Mouse (Mus musculus) lung, embryonic 14.5 days (tissue): ENCODE data around the gene Dcaf5. TPM values are rescaled to one million over a fixed set of nuclear protein-coding genes. Genes with fewer than 3 reads are reported as not detected.

ENCODE experiments used
- ATAC-seq: fragments of 200-750 bp; cut with Nextera tagmentation; 2 replicates; pipeline ENCODE4 v1.8.0; 2017; ENCODE audit warnings: mild to moderate bottlenecking, moderate TSS enrichment, moderate library complexity; ENCODE audit not compliant: insufficient read depth
- DNase-seq: peaks from one replicate; pipeline ENCODE4 v3.0.0-alpha.2; 2015
- H3K27ac ChIP-seq: fragments of 300-500 bp; sonication (generic); 2 replicates; pipeline ENCODE4 v1.5.1; 2014; ENCODE audit warnings: low read depth, mild to moderate bottlenecking, moderate library complexity
- H3K27me3 ChIP-seq: fragments of 300-500 bp; sonication (generic); 2 replicates; pipeline ENCODE4 v1.6.1; 2014; ENCODE audit warnings: low read length, control low read depth; ENCODE audit not compliant: insufficient read depth
- H3K36me3 ChIP-seq: fragments of 300-500 bp; sonication (generic); 2 replicates; pipeline ENCODE4 v1.6.1; 2014; ENCODE audit warnings: control low read depth; ENCODE audit not compliant: insufficient read depth
- H3K4me1 ChIP-seq: fragments of 300-500 bp; sonication (generic); 2 replicates; pipeline ENCODE4 v1.6.1; 2014; ENCODE audit warnings: antibody characterized with exemption, control low read depth; ENCODE audit not compliant: insufficient read depth
- H3K4me2 ChIP-seq: fragments of 300-500 bp; sonication (generic); 2 replicates; pipeline ENCODE4 v1.6.1; 2014; ENCODE audit warnings: mild to moderate bottlenecking
- H3K4me3 ChIP-seq: fragments of 300-500 bp; sonication (generic); 2 replicates; pipeline ENCODE4 v1.5.1; 2014; ENCODE audit warnings: low read depth, low read length
- H3K9ac ChIP-seq: fragments of 300-500 bp; sonication (generic); 2 replicates; pipeline ENCODE4 v1.6.1; 2014
- H3K9me3 ChIP-seq: fragments of 300-500 bp; sonication (generic); 2 replicates; pipeline ENCODE4 v1.6.1; 2016; ENCODE audit warnings: low read depth, low read length, control low read depth
- CTCF ChIP-seq: IDR thresholded peaks from 2 replicates; pipeline ENCODE4 v1.5.1; 2016; ENCODE audit warnings: antibody characterized with exemption, low read depth
- WGBS: fragments of 180-500 bp; shearing (Covaris S2); extraction: QIAGEN DNeasy Blood & Tissue Kit; methylation state at CpG from one replicate; pipeline ENCODE4 v1.1.7; 2014; 5-methylcytosine and 5-hydroxymethylcytosine counted together
- polyA plus RNA-seq: library from polyadenylated mRNA; unstranded; fragments of >200 nt; fragmentation: Nextera tagmentation; extraction: Ambion mirVana; gene quantifications from 2 replicates; pipeline ENCODE4 v1.2.1, GENCODE M21; 2014

Gene Dcaf5
- polyA plus RNA-seq, 1 experiment from 2014 or later = 10.7 TPM

DNA sequence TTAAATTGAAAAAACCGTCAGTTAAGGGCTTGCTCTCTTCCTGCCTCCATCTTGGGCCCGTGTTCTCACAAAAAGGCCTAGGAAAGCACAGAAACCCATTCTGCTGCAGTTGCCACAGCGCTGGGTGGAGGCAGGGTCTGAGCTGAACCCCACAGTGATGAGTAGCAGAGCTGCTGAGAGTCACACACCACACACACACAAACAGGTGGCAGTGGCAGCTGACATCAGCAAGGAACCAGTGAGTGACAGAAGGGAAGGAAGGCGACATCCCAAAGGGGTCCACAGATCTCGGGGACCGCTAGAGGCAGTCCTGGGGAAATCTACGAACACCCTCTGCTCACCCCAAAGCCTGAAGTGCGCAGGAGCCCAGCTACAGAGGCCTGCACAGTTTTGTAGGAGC lies 25.5 kb downstream of the Dcaf5 start:
- DNase-seq (no peak), ATAC-seq (no peak)
- Histone ChIP-seq H3K4me1 (no peaks in the 10 kb centered on the region), H3K36me3 (peaks cover 23% of the 10 kb centered on the region; the same call in 1 of the 2 replicates), H3K4me2 (no peak overlapping the region), H3K27me3 (no peaks in the 10 kb centered on the region), H3K27ac (no peak overlapping the region), H3K9me3 (no peaks in the 10 kb centered on the region; the same call in 1 of the 2 replicates), H3K9ac (no peak overlapping the region), H3K4me3 (no peak overlapping the region)
- WGBS = 94% methylated on average over 8 of the region's 8 CpGs
- no peak for TF ChIP-seq CTCF

DNA sequence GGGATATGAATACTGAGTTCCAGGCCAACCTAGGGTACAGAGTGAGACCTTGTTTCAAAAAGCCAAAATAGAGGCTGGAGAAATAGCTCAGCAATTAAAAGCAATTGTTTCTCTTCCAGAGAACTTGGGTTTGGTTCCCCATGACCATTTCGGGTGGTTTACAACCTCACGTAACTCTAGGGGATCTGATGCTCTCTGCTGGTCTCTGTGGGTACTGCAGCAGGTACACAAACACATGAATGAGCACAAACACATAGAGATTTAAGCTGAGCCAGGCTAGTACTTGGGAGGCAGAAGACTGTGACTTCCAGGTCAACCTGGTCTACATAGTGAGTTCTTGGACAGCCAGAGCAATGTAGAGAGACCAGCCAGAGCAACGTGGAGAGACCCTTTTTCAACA lies 28.6 kb downstream of the Dcaf5 start:
- peak; percentile 80 for DNase-seq
- Histone ChIP-seq H3K9ac (no peak overlapping the region), H3K36me3 (peaks cover 22% of the 10 kb centered on the region), H3K27me3 (no peaks in the 10 kb centered on the region), H3K4me2 (no peak overlapping the region), H3K4me1 (no peaks in the 10 kb centered on the region), H3K27ac (no peak overlapping the region), H3K4me3 (no peak overlapping the region), H3K9me3 (no peaks in the 10 kb centered on the region)
- no peak for ATAC-seq
- peak; percentile 68 for TF ChIP-seq CTCF
- 53% methylated on average over 3 of the region's 3 CpGs for WGBS

DNA sequence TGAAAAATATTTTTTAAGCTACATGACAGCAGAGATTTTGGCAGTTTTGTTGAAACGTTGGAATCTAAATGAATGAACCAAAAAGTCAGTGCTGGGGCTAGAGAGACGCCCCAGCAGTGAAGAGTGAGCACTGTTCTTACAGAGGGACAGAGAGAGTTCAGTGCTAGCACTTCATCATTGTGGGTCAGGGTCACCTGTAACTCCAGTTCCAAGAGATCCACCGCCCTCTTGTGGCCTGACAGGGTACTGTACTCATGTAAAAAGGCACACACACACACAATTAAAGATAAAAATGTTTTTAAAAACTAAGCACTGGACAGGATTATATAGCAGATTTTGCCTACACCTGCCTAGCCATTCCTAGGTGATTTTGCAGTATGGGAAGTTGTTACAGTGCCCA lies 29.8 kb downstream of the Dcaf5 start:
- Histone ChIP-seq H3K4me3 (no peak overlapping the region), H3K27me3 (no peaks in the 10 kb centered on the region), H3K4me2 (no peak overlapping the region), H3K9ac (no peak overlapping the region), H3K36me3 (peaks cover 17% of the 10 kb centered on the region), H3K4me1 (no peaks in the 10 kb centered on the region), H3K27ac (no peak overlapping the region), H3K9me3 (no peaks in the 10 kb centered on the region)
- peak; percentile 73 for TF ChIP-seq CTCF
- no peak for ATAC-seq
- 36% methylated on average over 3 of the region's 3 CpGs for WGBS
- DNase-seq = peak; percentile 72

DNA sequence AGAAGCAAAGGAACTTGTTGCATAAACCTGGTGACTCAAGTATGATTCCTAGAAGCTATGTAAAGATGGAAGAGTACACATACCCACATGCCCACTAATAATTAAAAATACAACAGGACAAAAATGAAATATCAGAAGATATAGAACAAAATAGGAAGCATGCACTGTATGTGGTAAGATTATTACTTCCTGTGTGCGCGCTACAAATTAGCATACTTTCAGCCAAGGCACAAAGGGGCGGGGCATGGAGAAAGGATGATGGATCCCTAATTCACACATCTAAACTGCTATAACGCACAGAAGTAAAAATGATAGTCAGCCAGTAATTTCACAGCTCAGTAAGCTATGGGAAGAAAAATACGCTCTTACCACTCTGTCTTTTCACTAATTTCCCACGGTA lies 32.3 kb downstream of the Dcaf5 start:
- 92% methylated on average over 6 of the region's 6 CpGs for WGBS
- DNase-seq (no peak), ATAC-seq (no peak)
- no peak overlapping the region for H3K9ac ChIP-seq
- no peaks in the 10 kb centered on the region for H3K27me3 ChIP-seq
- H3K36me3 ChIP-seq = peaks cover 19% of the 10 kb centered on the region
- no peak for TF ChIP-seq CTCF
- H3K4me1 ChIP-seq = no peaks in the 10 kb centered on the region
- no peak overlapping the region for H3K4me3 ChIP-seq
- H3K9me3 ChIP-seq = no peaks in the 10 kb centered on the region
- H3K27ac ChIP-seq = no peak overlapping the region
- no peak overlapping the region for H3K4me2 ChIP-seq

DNA sequence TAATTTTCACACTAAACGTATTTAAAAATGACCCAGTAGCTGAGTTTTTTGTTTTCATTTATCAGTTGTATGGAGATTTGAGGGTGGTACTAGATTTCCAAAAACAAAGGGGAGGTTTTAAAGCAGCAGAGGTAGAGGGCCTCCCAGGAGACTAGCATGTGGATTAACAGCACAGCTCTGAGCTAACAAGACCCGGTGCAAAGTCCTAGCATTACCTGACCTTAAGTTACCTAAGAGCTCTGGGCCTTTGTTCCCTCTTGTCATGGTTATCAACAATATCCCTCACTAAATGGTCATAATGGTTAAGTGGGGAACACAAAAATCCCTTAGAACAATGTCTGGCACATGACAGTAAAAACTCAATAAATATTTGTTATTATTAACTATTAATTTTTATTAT lies 37.3 kb downstream of the Dcaf5 start:
- H3K27me3 ChIP-seq = no peaks in the 10 kb centered on the region
- ATAC-seq = no peak
- no peaks in the 10 kb centered on the region for H3K4me1 ChIP-seq
- H3K4me3 ChIP-seq = no peak overlapping the region
- TF ChIP-seq CTCF = no peak
- 95% methylated on average over 2 of the region's 2 CpGs for WGBS
- no peak overlapping the region for H3K27ac ChIP-seq
- H3K9me3 ChIP-seq = no peaks in the 10 kb centered on the region
- DNase-seq = no peak
- no peak overlapping the region for H3K9ac ChIP-seq
- peaks cover 53% of the 10 kb centered on the region for H3K36me3 ChIP-seq
- no peak overlapping the region for H3K4me2 ChIP-seq

DNA sequence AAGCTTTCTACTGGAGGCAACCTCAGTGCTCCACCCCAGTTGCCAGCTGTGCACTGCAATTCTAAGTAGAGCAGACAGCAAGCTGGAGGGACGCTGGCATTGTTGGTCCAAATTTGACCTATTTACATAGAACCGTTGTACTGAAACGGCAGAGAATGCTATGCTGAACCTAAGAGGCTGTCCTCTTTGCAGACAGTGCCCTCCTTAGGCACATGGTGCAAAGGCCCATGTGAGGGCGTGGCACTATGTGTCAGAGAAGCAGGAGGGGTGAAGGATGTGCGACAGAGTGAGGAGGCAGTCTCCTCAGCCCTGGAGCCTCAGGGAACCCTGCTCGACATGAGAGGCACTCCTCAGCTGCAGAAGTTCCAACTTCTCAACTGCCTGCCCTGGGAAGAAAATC lies 40.0 kb downstream of the Dcaf5 start:
- Histone ChIP-seq H3K27me3 (no peaks in the 10 kb centered on the region), H3K36me3 (peaks cover 51% of the 10 kb centered on the region), H3K9ac (no peak overlapping the region), H3K4me1 (no peaks in the 10 kb centered on the region), H3K4me2 (no peak overlapping the region), H3K4me3 (no peak overlapping the region), H3K27ac (no peak overlapping the region), H3K9me3 (no peaks in the 10 kb centered on the region)
- no peak for ATAC-seq
- WGBS = 62% methylated on average over 6 of the region's 6 CpGs
- TF ChIP-seq CTCF = no peak
- DNase-seq = no peak

DNA sequence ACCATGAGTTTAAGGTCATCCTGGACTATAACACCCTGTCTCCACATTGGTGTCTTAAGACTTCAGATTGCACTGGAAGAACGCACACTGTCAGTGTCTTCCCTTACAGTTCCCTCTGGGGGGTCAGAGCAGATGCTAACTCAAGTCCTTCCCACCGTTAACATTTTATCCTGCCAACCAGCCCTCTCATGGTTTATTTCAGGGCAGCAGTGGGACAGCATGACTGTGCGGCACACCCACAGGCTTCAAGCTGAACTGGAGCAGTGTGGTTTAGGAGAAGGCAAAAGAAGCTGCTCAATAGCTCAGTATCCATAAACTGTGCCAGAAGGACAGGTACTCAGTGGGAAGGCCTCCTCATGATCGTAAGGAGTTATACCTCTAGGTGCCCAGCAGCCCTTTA lies 41.1 kb downstream of the Dcaf5 start:
- Histone ChIP-seq H3K36me3 (peaks cover 46% of the 10 kb centered on the region), H3K4me2 (no peak overlapping the region), H3K4me1 (no peaks in the 10 kb centered on the region), H3K27me3 (no peaks in the 10 kb centered on the region), H3K9ac (no peak overlapping the region), H3K9me3 (no peaks in the 10 kb centered on the region), H3K4me3 (no peak overlapping the region), H3K27ac (no peak overlapping the region)
- TF ChIP-seq CTCF = no peak
- no peak for ATAC-seq
- DNase-seq = no peak
- WGBS = 89% methylated on average over 4 of the region's 4 CpGs

DNA sequence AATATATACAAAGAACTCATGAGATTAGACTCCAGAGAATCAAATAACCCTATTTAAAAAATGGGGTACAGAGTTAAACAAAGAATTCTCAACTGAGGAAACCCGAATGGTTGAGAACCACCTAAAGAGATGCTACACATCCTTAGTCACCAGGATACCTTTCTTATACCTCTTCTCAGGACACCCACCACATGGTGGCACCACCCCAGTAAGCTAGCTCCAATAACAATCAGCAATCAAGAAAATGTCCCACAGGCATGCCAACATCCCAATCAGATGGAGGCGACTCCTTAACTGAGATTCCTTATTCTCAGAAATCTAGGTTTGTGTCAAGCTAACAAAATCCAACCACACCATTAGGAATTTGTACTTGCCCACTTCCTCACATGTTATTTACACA lies 42.4 kb downstream of the Dcaf5 start:
- Histone ChIP-seq H3K4me1 (no peaks in the 10 kb centered on the region), H3K27ac (no peak overlapping the region), H3K9ac (no peak overlapping the region), H3K4me3 (no peak overlapping the region), H3K36me3 (peaks cover 50% of the 10 kb centered on the region), H3K27me3 (no peaks in the 10 kb centered on the region), H3K4me2 (no peak overlapping the region), H3K9me3 (no peaks in the 10 kb centered on the region)
- no peak for TF ChIP-seq CTCF
- ATAC-seq (no peak), DNase-seq (no peak)
- WGBS = 91% methylated on average over 2 of the region's 2 CpGs
